Mouse (Mus musculus) bone marrow, adult 2 months (tissue): ENCODE data around the gene Tnik.

Source experiments
- CTCF ChIP-seq: fragments of 200-500 bp; IDR thresholded peaks from 2 replicates; pipeline ENCODE4 v1.5.1; 2011; ENCODE audit warnings: low read length, control low read depth; ENCODE audit not compliant: control insufficient read depth, insufficient read depth
- POLR2A ChIP-seq: fragments of 200-500 bp; IDR thresholded peaks from 2 replicates; pipeline ENCODE4 v1.6.1; 2011; ENCODE audit warnings: low read depth, mild to moderate bottlenecking, control low read depth, low read length, borderline replicate concordance; ENCODE audit not compliant: control insufficient read depth

DNA sequence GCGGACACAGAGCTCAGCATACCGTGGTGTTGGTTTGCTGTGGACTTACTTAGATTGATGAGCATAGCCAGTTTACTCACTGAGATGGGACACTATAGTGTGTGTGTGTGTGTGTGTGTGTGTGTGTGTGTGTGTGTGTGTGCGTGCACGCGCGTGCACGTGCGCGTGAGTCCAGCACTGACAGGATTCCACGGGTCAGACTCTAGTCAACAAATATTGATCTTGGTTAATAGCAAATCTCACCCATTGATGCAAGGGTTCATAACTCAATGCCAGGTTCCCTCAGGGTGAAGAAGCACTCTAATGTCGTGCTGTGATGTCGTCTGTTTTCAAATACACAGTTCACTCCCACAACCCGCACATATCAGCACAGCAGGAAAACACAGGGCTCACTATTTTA, 462.2 kb downstream of the Tnik start:
- TF ChIP-seq POLR2A (no peak), CTCF (no peak)
